8 mouse cellular contexts compared by ENCODE assay signal in genomic region chr7:30143555-30144209, GRCm38 (mm10). TPM values are rescaled to one million over a fixed set of nuclear protein-coding genes. Genes with fewer than 3 reads are reported as not detected.
DNase-seq lines count a peak whose midpoint lies in the region; ATAC-seq and TF ChIP-seq lines count a peak whose summit lies in the region.

No protein-coding gene starts in this region.

- H3K27me3 ChIP-seq in E14TG2a.4 (ENCODE audit: insufficient read depth, low read length), result no peaks in the 10 kb centered on the region
- no peaks in the 10 kb centered on the region for H3K27me3 ChIP-seq in forebrain, embryonic 16.5 days (replicated peaks; ENCODE audit: control insufficient read depth, insufficient read depth, low read length)
- H3K27me3 ChIP-seq in liver, embryonic 16.5 days (ENCODE audit: control insufficient read depth, insufficient read depth, low read depth, low read length), result no peaks in the 10 kb centered on the region; the same call in 1 of the 2 replicates
- H3K27me3 ChIP-seq in thymus, adult 2 months (ENCODE audit: control insufficient read depth, insufficient read depth, low read length), result no peaks in the 10 kb centered on the region

- H3K4me1 ChIP-seq in E14TG2a.4 (replicated peaks; ENCODE audit: low read depth, low read length), result peaks cover 26% of the 10 kb centered on the region
- peaks cover 6% of the 10 kb centered on the region; the same call in 1 of the 2 replicates for H3K4me1 ChIP-seq in forebrain, embryonic 16.5 days (replicated peaks; ENCODE audit: control insufficient read depth, insufficient read depth, low read length)
- no peaks in the 10 kb centered on the region for H3K4me1 ChIP-seq in liver, embryonic 16.5 days (ENCODE audit: control insufficient read depth, low read depth, low read length)
- H3K4me1 ChIP-seq in olfactory bulb, adult 2 months (ENCODE audit: control insufficient read depth, insufficient read depth, low read length), result peaks cover 2% of the 10 kb centered on the region; the same call in 1 of the 2 replicates
- H3K4me1 ChIP-seq in thymus, adult 2 months (replicated peaks; ENCODE audit: control insufficient read depth, insufficient read depth, low read length), result peaks cover 5% of the 10 kb centered on the region; the same call in 1 of the 2 replicates

- peak overlapping the region; percentile 72 for H3K9ac ChIP-seq in forebrain, embryonic 16.5 days (replicated peaks; ENCODE audit: low read depth, low read length)
- peak overlapping the region; percentile 29 for H3K9ac ChIP-seq in liver, embryonic 16.5 days (ENCODE audit: low read depth, low read length)

- peak overlapping the region; percentile 55 for H3K4me2 ChIP-seq in forebrain, embryonic 16.5 days (ENCODE audit: low read length)
- peak overlapping the region; percentile 51 for H3K4me2 ChIP-seq in liver, embryonic 16.5 days (ENCODE audit: low read depth, low read length)

- peak; percentile 47; the same call in 1 of the 2 replicates for TF ChIP-seq POLR2A in olfactory bulb, adult 2 months (IDR thresholded peaks at IDR 0.05; ENCODE audit: insufficient read depth, low read depth, low read length)
- no peak for TF ChIP-seq POLR2A in thymus, adult 2 months (IDR thresholded peaks at IDR 0.05; ENCODE audit: control insufficient read depth, extremely low read depth, insufficient read depth, low read length, poor library complexity)

- peak overlapping the region; percentile 90 for H3K4me3 ChIP-seq in E14TG2a.4 (replicated peaks; ENCODE audit: low read length)
- peak overlapping the region; percentile 61 for H3K4me3 ChIP-seq in forebrain, embryonic 16.5 days (replicated peaks; ENCODE audit: low read length)
- peak overlapping the region; percentile 49 for H3K4me3 ChIP-seq in liver, embryonic 16.5 days (ENCODE audit: low read depth, low read length)
- peak overlapping the region; percentile 72 for H3K4me3 ChIP-seq in olfactory bulb, adult 2 months (ENCODE audit: insufficient read depth, low read depth, low read length)
- peak overlapping the region; percentile 54 for H3K4me3 ChIP-seq in thymus, adult 2 months (ENCODE audit: control insufficient read depth, insufficient read depth, low read length)

- H3K27ac ChIP-seq in forebrain, embryonic 16.5 days (ENCODE audit: low read length), result peak overlapping the region; percentile 76
- no peak overlapping the region for H3K27ac ChIP-seq in liver, embryonic 16.5 days (ENCODE audit: low read length)
- H3K27ac ChIP-seq in olfactory bulb, adult 2 months (ENCODE audit: insufficient read depth, low read depth, low read length), result no peak overlapping the region; the same call in 1 of the 2 replicates
- no peak overlapping the region for H3K27ac ChIP-seq in thymus, adult 2 months (ENCODE audit: control insufficient read depth, insufficient read depth, low read length)

- intact Hi-C loops in heart, postnatal 14 days (cut with DNase I), result no loop called here

- 3% methylated on average over 35 of the region's 35 CpGs for WGBS in forebrain, embryonic 16.5 days
- WGBS in liver, embryonic 16.5 days (ENCODE audit: insufficient replicate concordance), result 2% methylated on average over 35 of the region's 35 CpGs
- WGBS in olfactory bulb, adult 2 months, result 4% methylated on average over 35 of the region's 35 CpGs
- 2% methylated on average over 35 of the region's 35 CpGs for WGBS in thymus, adult 2 months

- no peaks in the 10 kb centered on the region for H3K36me3 ChIP-seq in E14TG2a.4 (ENCODE audit: insufficient read depth, low read length)
- no peaks in the 10 kb centered on the region for H3K36me3 ChIP-seq in forebrain, embryonic 16.5 days (ENCODE audit: control insufficient read depth, insufficient read depth)
- H3K36me3 ChIP-seq in liver, embryonic 16.5 days (ENCODE audit: control insufficient read depth, insufficient read depth), result peaks cover 4% of the 10 kb centered on the region
- no peaks in the 10 kb centered on the region for H3K36me3 ChIP-seq in thymus, adult 2 months (ENCODE audit: control insufficient read depth, insufficient read depth, low read length)

- peak; percentile 96 for ATAC-seq in forebrain, embryonic 16.5 days
- ATAC-seq in liver, embryonic 16.5 days (ENCODE audit: low read depth), result peak; percentile 77

- no peaks in the 10 kb centered on the region for H3K9me3 ChIP-seq in E14TG2a.4 (ENCODE audit: low read length)
- 0 out of 2 replicates have a peak, but pooled peaks cover 5% of the 10 kb centered on the region for H3K9me3 ChIP-seq in forebrain, embryonic 16.5 days (ENCODE audit: control insufficient read depth, low read length)
- no peaks in the 10 kb centered on the region; the same call in 1 of the 2 replicates for H3K9me3 ChIP-seq in liver, embryonic 16.5 days (replicated peaks; ENCODE audit: control insufficient read depth, low read length)

- peak; percentile 64 for DNase-seq in cerebellum, adult 11-12 months
- DNase-seq in heart, postnatal 14 days, result peak; percentile 65 to 72
- peak; percentile 47 to 75 for DNase-seq in layer of hippocampus, adult 18-20 months (ENCODE audit: low spot score in 2 of 2)
- peak; percentile 53 for DNase-seq in thymus, adult 2 months

- TF ChIP-seq CTCF in E14TG2a.4 (conservative IDR thresholded peaks at IDR 0.05; ENCODE audit: low read length), result 0 out of 2 replicates have a peak, but pooled peaks have one; percentile 29
- TF ChIP-seq CTCF in olfactory bulb, adult 2 months (IDR thresholded peaks at IDR 0.05; ENCODE audit: insufficient read depth, low read depth, low read length), result no peak
- TF ChIP-seq CTCF in thymus, adult 2 months (IDR thresholded peaks at IDR 0.05; ENCODE audit: borderline replicate concordance, control insufficient read depth, extremely low read depth, insufficient read depth, low read length, poor library complexity), result no peak

RNA-seq across cellular contexts. Expression of gene Zfp382, which starts 21.9 kb away (rescaled TPM):
- polyA plus RNA-seq in forebrain, embryonic 16.5 days (2015; fragmentation: Nextera tagmentation; extraction: Ambion mirVana), result 30.6 and 32.5 TPM in 2 replicates
- 1 to 10 TPM; 4.2 to 4.4 TPM for total RNA-seq in heart, postnatal 14 days (2021)
- 10 to 100 TPM; 29.8 to 34.3 TPM for total RNA-seq in layer of hippocampus, adult 18-20 months (2021)
- 1.0 and 1.4 TPM in 2 replicates for polyA plus RNA-seq in liver, embryonic 16.5 days (2015; fragmentation: Nextera tagmentation; extraction: Ambion mirVana)
- polyA plus RNA-seq in olfactory bulb, adult 2 months (2012; ENCODE audit: insufficient read depth, insufficient read length, low replicate concordance, missing spikeins), result not detected in 2 replicates
- 5.4 and 8.1 TPM in 2 replicates for polyA plus RNA-seq in thymus, adult 2 months (2012; rRNA removed)

RNA-seq across cellular contexts. Expression of gene Zfp146, which starts 25.9 kb away (rescaled TPM):
- polyA plus RNA-seq in forebrain, embryonic 16.5 days (2015; fragmentation: Nextera tagmentation; extraction: Ambion mirVana), result 17.4 and 18.0 TPM in 2 replicates
- 10 to 100 TPM; 29.6 to 34.9 TPM for total RNA-seq in heart, postnatal 14 days (2021)
- 10 to 100 TPM; 48.3 to 53.7 TPM for total RNA-seq in layer of hippocampus, adult 18-20 months (2021)
- 3.7 TPM in 2 replicates for polyA plus RNA-seq in liver, embryonic 16.5 days (2015; fragmentation: Nextera tagmentation; extraction: Ambion mirVana)
- not detected in 2 replicates for polyA plus RNA-seq in olfactory bulb, adult 2 months (2012; ENCODE audit: insufficient read depth, insufficient read length, low replicate concordance, missing spikeins)
- 16.8 and 18.6 TPM in 2 replicates for polyA plus RNA-seq in thymus, adult 2 months (2012; rRNA removed)

RNA-seq across cellular contexts. Expression of gene Cox7a1, which starts 40.3 kb away (rescaled TPM):
- polyA plus RNA-seq in forebrain, embryonic 16.5 days (2015; fragmentation: Nextera tagmentation; extraction: Ambion mirVana), result 2.4 and 4.1 TPM in 2 replicates
- 1,000 to 10,000 TPM; 1,873 to 1,882 TPM for total RNA-seq in heart, postnatal 14 days (2021)
- 1 to 10 TPM; 3.1 to 4.6 TPM for total RNA-seq in layer of hippocampus, adult 18-20 months (2021)
- 6.6 and 9.1 TPM in 2 replicates for polyA plus RNA-seq in liver, embryonic 16.5 days (2015; fragmentation: Nextera tagmentation; extraction: Ambion mirVana)
- polyA plus RNA-seq in olfactory bulb, adult 2 months (2012; ENCODE audit: insufficient read depth, insufficient read length, low replicate concordance, missing spikeins), result not detected in 2 replicates
- 28.1 and 85.8 TPM in 2 replicates for polyA plus RNA-seq in thymus, adult 2 months (2012; rRNA removed)

RNA-seq across cellular contexts. Expression of gene Zfp260, which starts 49.1 kb away (rescaled TPM):
- 112 and 137 TPM in 2 replicates for polyA plus RNA-seq in forebrain, embryonic 16.5 days (2015; fragmentation: Nextera tagmentation; extraction: Ambion mirVana)
- total RNA-seq in heart, postnatal 14 days (2021), result 10 to 100 TPM; 35.9 to 40.9 TPM
- total RNA-seq in layer of hippocampus, adult 18-20 months (2021), result 10 to 100 TPM; 75.7 to 78.3 TPM
- polyA plus RNA-seq in liver, embryonic 16.5 days (2015; fragmentation: Nextera tagmentation; extraction: Ambion mirVana), result 14.4 and 14.7 TPM in 2 replicates
- 238 TPM in 1 of 2 replicates, not detected in the other for polyA plus RNA-seq in olfactory bulb, adult 2 months (2012; ENCODE audit: insufficient read depth, insufficient read length, low replicate concordance, missing spikeins)
- polyA plus RNA-seq in thymus, adult 2 months (2012; rRNA removed), result 30.6 and 36.4 TPM in 2 replicates

RNA-seq across cellular contexts. Expression of gene Zfp566, which starts 53.4 kb away (rescaled TPM):
- polyA plus RNA-seq in forebrain, embryonic 16.5 days (2015; fragmentation: Nextera tagmentation; extraction: Ambion mirVana), result 20.6 and 22.1 TPM in 2 replicates
- 1 to 10 TPM; 1.5 to 1.8 TPM for total RNA-seq in heart, postnatal 14 days (2021)
- 1 to 10 TPM; 5.9 to 8.7 TPM for total RNA-seq in layer of hippocampus, adult 18-20 months (2021)
- 1.0 and 1.4 TPM in 2 replicates for polyA plus RNA-seq in liver, embryonic 16.5 days (2015; fragmentation: Nextera tagmentation; extraction: Ambion mirVana)
- not detected in 2 replicates for polyA plus RNA-seq in olfactory bulb, adult 2 months (2012; ENCODE audit: insufficient read depth, insufficient read length, low replicate concordance, missing spikeins)
- polyA plus RNA-seq in thymus, adult 2 months (2012; rRNA removed), result 4.4 and 6.8 TPM in 2 replicates
